Mouse (Mus musculus): ENCODE results near the gene Grik2. TPM values are rescaled to one million over a fixed set of nuclear protein-coding genes. Genes with fewer than 3 reads are reported as not detected.

Grik2 gene
- total and polyA plus RNA-seq, 2 experiments from 2014 or later = 28.7 to 151 TPM

- Histone ChIP-seq H3K27me3 (ENCODE audit: insufficient read depth, low read length) (no peaks in the 10 kb centered on the region), H3K4me2 (ENCODE audit: low read depth, low read length, poor library complexity, severe bottlenecking) (no peak overlapping the region), H3K36me3 (ENCODE audit: insufficient read depth, low read length) (no peaks in the 10 kb centered on the region), H3K27ac (ENCODE audit: low read depth, low read length) (no peak overlapping the region), H3K4me3 (ENCODE audit: low read depth, low read length) (no peak overlapping the region), H3K9me3 (ENCODE audit: low read length) (no peaks in the 10 kb centered on the region), H3K4me1 (ENCODE audit: insufficient read depth, low read length) (no peaks in the 10 kb centered on the region), H3K9ac (replicated peaks; ENCODE audit: low read length, poor library complexity, severe bottlenecking) (no peak overlapping the region)
- ATAC-seq (ENCODE audit: low FRiP score) (no peak), DNase-seq (ENCODE audit: low spot score) (no peak)
- no peak for TF ChIP-seq CTCF (IDR thresholded peaks at IDR 0.05)
Observed at GRCm38 (mm10) chr10:49473613-49474012, 315.0 kb downstream of the Grik2 start.

- ATAC-seq (ENCODE audit: low FRiP score) (no peak), DNase-seq (ENCODE audit: low spot score) (no peak)
- 92% methylated on average over 2 of the region's 2 CpGs for WGBS
Observed at GRCm38 (mm10) chr10:49456791-49457190, 331.8 kb downstream of the Grik2 start.

DNA sequence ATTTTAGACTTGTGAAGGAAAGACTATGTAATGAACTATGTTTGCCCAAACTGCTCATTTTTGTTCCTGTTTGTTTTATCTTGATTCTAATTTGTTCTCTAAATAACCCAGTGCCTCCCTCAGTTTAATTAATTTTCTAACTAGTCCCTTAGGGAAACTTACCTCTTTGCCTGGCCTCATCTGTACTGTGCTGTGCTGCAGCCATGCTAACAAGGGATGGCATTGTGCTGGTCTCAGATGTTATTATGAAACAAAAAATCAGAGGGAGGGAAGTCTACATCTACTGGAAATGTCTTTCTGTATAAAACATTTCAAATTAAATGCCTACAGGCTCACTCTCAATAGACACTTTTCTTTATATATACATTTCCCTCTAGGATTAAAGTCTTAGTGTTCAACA is 335.0 kb downstream of the Grik2 start:
- no peak for DNase-seq (ENCODE audit: low spot score)
- Histone ChIP-seq H3K27ac (ENCODE audit: low read depth, low read length) (no peak overlapping the region), H3K9ac (replicated peaks; ENCODE audit: low read length, poor library complexity, severe bottlenecking) (no peak overlapping the region), H3K4me2 (ENCODE audit: low read depth, low read length, poor library complexity, severe bottlenecking) (no peak overlapping the region), H3K4me3 (ENCODE audit: low read depth, low read length) (no peak overlapping the region), H3K27me3 (ENCODE audit: insufficient read depth, low read length) (no peaks in the 10 kb centered on the region), H3K36me3 (ENCODE audit: insufficient read depth, low read length) (no peaks in the 10 kb centered on the region), H3K4me1 (ENCODE audit: insufficient read depth, low read length) (no peaks in the 10 kb centered on the region), H3K9me3 (ENCODE audit: low read length) (no peaks in the 10 kb centered on the region)
- no peak for ATAC-seq (ENCODE audit: low FRiP score)
- TF ChIP-seq CTCF (IDR thresholded peaks at IDR 0.05) = no peak

More at GRCm38 (mm10) chr10:49456791-49457190, 331.8 kb downstream of the Grik2 start:
- no peak for TF ChIP-seq CTCF (IDR thresholded peaks at IDR 0.05)
- H3K9me3 ChIP-seq (ENCODE audit: low read length) = no peaks in the 10 kb centered on the region
- no peaks in the 10 kb centered on the region for H3K36me3 ChIP-seq (ENCODE audit: insufficient read depth, low read length)
- H3K27ac ChIP-seq (ENCODE audit: low read depth, low read length) = no peak overlapping the region
- no peak overlapping the region for H3K4me2 ChIP-seq (ENCODE audit: low read depth, low read length, poor library complexity, severe bottlenecking)
- no peak overlapping the region for H3K4me3 ChIP-seq (ENCODE audit: low read depth, low read length)
- no peak overlapping the region for H3K9ac ChIP-seq (replicated peaks; ENCODE audit: low read length, poor library complexity, severe bottlenecking)
- no peaks in the 10 kb centered on the region for H3K4me1 ChIP-seq (ENCODE audit: insufficient read depth, low read length)
- no peaks in the 10 kb centered on the region for H3K27me3 ChIP-seq (ENCODE audit: insufficient read depth, low read length)

- no peak overlapping the region for H3K4me3 ChIP-seq (ENCODE audit: low read depth, low read length)
- no peak for TF ChIP-seq CTCF (IDR thresholded peaks at IDR 0.05)
- WGBS = 70% methylated on average over 1 of the region's 1 CpGs
Observed at GRCm38 (mm10) chr10:49441369-49441768, 347.2 kb downstream of the Grik2 start.

DNA sequence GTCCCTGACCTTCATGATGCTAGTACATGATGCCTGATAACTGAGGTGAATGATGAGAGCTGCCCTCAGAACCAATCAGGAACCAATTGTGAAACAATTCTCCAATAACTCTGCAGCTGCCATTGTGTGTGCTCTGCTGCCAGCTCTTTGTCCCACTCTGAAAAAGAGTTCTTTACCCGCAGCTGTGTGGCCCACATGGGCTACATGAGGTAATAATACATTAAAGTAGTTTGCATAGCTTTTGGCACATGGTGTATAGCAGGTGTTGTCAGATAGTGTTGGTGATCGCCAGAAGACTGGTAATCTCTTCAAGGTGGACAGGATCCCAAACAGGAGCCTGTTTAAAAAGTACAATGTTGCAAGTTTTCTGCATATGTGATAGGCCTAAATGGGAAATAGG is 351.5 kb downstream of the Grik2 start:
- Histone ChIP-seq H3K27ac (ENCODE audit: low read depth, low read length) (no peak overlapping the region), H3K36me3 (ENCODE audit: insufficient read depth, low read length) (no peaks in the 10 kb centered on the region), H3K9ac (replicated peaks; ENCODE audit: low read length, poor library complexity, severe bottlenecking) (no peak overlapping the region), H3K4me3 (ENCODE audit: low read depth, low read length) (no peak overlapping the region), H3K27me3 (ENCODE audit: insufficient read depth, low read length) (no peaks in the 10 kb centered on the region), H3K9me3 (ENCODE audit: low read length) (no peaks in the 10 kb centered on the region), H3K4me1 (ENCODE audit: insufficient read depth, low read length) (no peaks in the 10 kb centered on the region), H3K4me2 (ENCODE audit: low read depth, low read length, poor library complexity, severe bottlenecking) (no peak overlapping the region)
- DNase-seq (ENCODE audit: low spot score) (no peak), ATAC-seq (ENCODE audit: low FRiP score) (no peak)
- no peak for TF ChIP-seq CTCF (IDR thresholded peaks at IDR 0.05)
- WGBS = 55% methylated on average over 2 of the region's 2 CpGs

More at GRCm38 (mm10) chr10:49441369-49441768, 347.2 kb downstream of the Grik2 start:
- Histone ChIP-seq H3K9me3 (ENCODE audit: low read length) (no peaks in the 10 kb centered on the region), H3K27ac (ENCODE audit: low read depth, low read length) (no peak overlapping the region), H3K4me1 (ENCODE audit: insufficient read depth, low read length) (no peaks in the 10 kb centered on the region), H3K9ac (replicated peaks; ENCODE audit: low read length, poor library complexity, severe bottlenecking) (no peak overlapping the region), H3K36me3 (ENCODE audit: insufficient read depth, low read length) (no peaks in the 10 kb centered on the region), H3K27me3 (ENCODE audit: insufficient read depth, low read length) (no peaks in the 10 kb centered on the region), H3K4me2 (ENCODE audit: low read depth, low read length, poor library complexity, severe bottlenecking) (no peak overlapping the region)
- ATAC-seq (ENCODE audit: low FRiP score) (no peak), DNase-seq (ENCODE audit: low spot score) (no peak)

GRCm38 (mm10) chr10:49436301-49436700 is 352.3 kb downstream of the Grik2 start:
- Histone ChIP-seq H3K27ac (ENCODE audit: low read depth, low read length) (no peak overlapping the region), H3K9me3 (ENCODE audit: low read length) (no peaks in the 10 kb centered on the region), H3K4me1 (ENCODE audit: insufficient read depth, low read length) (no peaks in the 10 kb centered on the region), H3K9ac (replicated peaks; ENCODE audit: low read length, poor library complexity, severe bottlenecking) (no peak overlapping the region), H3K4me3 (ENCODE audit: low read depth, low read length) (no peak overlapping the region), H3K36me3 (ENCODE audit: insufficient read depth, low read length) (no peaks in the 10 kb centered on the region), H3K27me3 (ENCODE audit: insufficient read depth, low read length) (no peaks in the 10 kb centered on the region), H3K4me2 (ENCODE audit: low read depth, low read length, poor library complexity, severe bottlenecking) (no peak overlapping the region)
- 78% methylated on average over 2 of the region's 2 CpGs for WGBS
- TF ChIP-seq CTCF (IDR thresholded peaks at IDR 0.05) = no peak
- ATAC-seq (ENCODE audit: low FRiP score) (no peak), DNase-seq (ENCODE audit: low spot score) (no peak)

All from midbrain, postnatal 0 days (tissue).